Mouse (Mus musculus) lung, postnatal 14 days (tissue): ENCODE results near the gene Mlh1.

ENCODE experiments used
- DNase-seq: peaks from one replicate; pipeline ENCODE4 v3.0.0; 2021

Gene Mlh1

GRCm38 (mm10) chr9:111211122-111212041 lies 60.2 kb downstream of the Mlh1 start:
- no peak for DNase-seq

- DNase-seq: no peak
Observed at GRCm38 (mm10) chr9:111210412-111210811, 61.2 kb downstream of the Mlh1 start.

- no peak for DNase-seq
Observed at GRCm38 (mm10) chr9:111209158-111209699, 62.4 kb downstream of the Mlh1 start.

- DNase-seq: no peak
Observed at GRCm38 (mm10) chr9:111208185-111208584, 63.4 kb downstream of the Mlh1 start.

GRCm38 (mm10) chr9:111207683-111208082 lies 63.9 kb downstream of the Mlh1 start:
- no peak for DNase-seq

GRCm38 (mm10) chr9:111204601-111205375 lies 66.8 kb downstream of the Mlh1 start:
- DNase-seq: no peak

GRCm38 (mm10) chr9:111200208-111200607 lies 71.4 kb downstream of the Mlh1 start:
- no peak for DNase-seq

- no peak for DNase-seq
Observed at GRCm38 (mm10) chr9:111198332-111198731, 73.3 kb downstream of the Mlh1 start.

GRCm38 (mm10) chr9:111197712-111198111 lies 73.9 kb downstream of the Mlh1 start:
- DNase-seq: no peak

- DNase-seq: no peak
Observed at GRCm38 (mm10) chr9:111197116-111197515, 74.5 kb downstream of the Mlh1 start.

GRCm38 (mm10) chr9:111193211-111193610 lies 78.4 kb downstream of the Mlh1 start:
- no peak for DNase-seq

- DNase-seq: no peak
Observed at GRCm38 (mm10) chr9:111188731-111189130, 82.9 kb downstream of the Mlh1 start.

GRCm38 (mm10) chr9:111186861-111187260 lies 84.7 kb downstream of the Mlh1 start:
- no peak for DNase-seq

GRCm38 (mm10) chr9:111184929-111185328 lies 86.7 kb downstream of the Mlh1 start:
- no peak for DNase-seq

- DNase-seq: no peak
Observed at GRCm38 (mm10) chr9:111182176-111182575, 89.4 kb downstream of the Mlh1 start.

GRCm38 (mm10) chr9:111178971-111179370 lies 92.6 kb downstream of the Mlh1 start:
- DNase-seq: no peak
